Mouse (Mus musculus): ENCODE measurements around the gene Erc2. TPM values are rescaled to one million over a fixed set of nuclear protein-coding genes. Genes with fewer than 3 reads are reported as not detected.

Erc2 gene
- total and polyA plus RNA-seq, 2 experiments: 6.1 to 7.0 TPM

DNA sequence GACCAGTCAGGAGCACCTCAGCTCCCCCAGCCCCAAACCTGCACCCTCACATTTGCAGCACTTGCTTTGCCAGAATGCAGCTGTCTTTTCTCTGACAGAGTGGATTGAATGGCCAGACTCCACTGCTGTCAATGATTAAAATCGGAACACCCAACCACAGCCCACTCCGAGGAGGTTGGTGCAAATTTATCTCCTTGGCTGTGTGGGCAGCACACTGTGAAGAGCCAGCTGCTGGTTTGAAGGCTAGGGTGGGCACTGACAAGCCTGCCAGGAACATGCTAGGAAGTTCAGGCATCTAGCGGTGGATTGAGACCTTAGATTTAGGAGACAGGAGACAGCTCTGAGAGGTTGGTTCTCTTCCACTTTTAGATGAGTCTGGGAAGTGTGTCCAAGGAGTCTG, 14.8 kb upstream of the Erc2 start:
- H3K4me1 ChIP-seq (ENCODE audit: control insufficient read depth, insufficient read depth, low read length): no peaks in the 10 kb centered on the region
- no peak for DNase-seq (ENCODE audit: extremely low read depth, low read depth, low spot score)
- H3K36me3 ChIP-seq (ENCODE audit: control insufficient read depth, insufficient read depth, low read length): no peaks in the 10 kb centered on the region
- H3K27ac ChIP-seq (replicated peaks; ENCODE audit: insufficient read depth, low read depth, low read length): no peak overlapping the region
- no peaks in the 10 kb centered on the region for H3K27me3 ChIP-seq (ENCODE audit: control insufficient read depth, insufficient read depth, low read length)
- H3K9ac ChIP-seq (ENCODE audit: low read depth, low read length): no peak overlapping the region
- WGBS: 68% methylated on average over 3 of the region's 3 CpGs
- no peaks in the 10 kb centered on the region for H3K79me2 ChIP-seq (ENCODE audit: control insufficient read depth, insufficient read depth, low read length)
- no peak overlapping the region for H3K4me3 ChIP-seq (ENCODE audit: insufficient read depth, low read depth, low read length)
- TF ChIP-seq POLR2A (IDR thresholded peaks at IDR 0.05; ENCODE audit: extremely low read depth, insufficient read depth, low read length) (no peak), CTCF (IDR thresholded peaks at IDR 0.05; ENCODE audit: low read depth, low read length) (no peak)

GRCm38 (mm10) chr14:27613766-27614165, 8.5 kb upstream of the Erc2 start:
- TF ChIP-seq CTCF (IDR thresholded peaks at IDR 0.05; ENCODE audit: low read depth, low read length) (no peak), POLR2A (IDR thresholded peaks at IDR 0.05; ENCODE audit: extremely low read depth, insufficient read depth, low read length) (no peak)
- Histone ChIP-seq H3K9ac (ENCODE audit: low read depth, low read length) (no peak overlapping the region), H3K79me2 (ENCODE audit: control insufficient read depth, insufficient read depth, low read length) (no peaks in the 10 kb centered on the region), H3K27me3 (ENCODE audit: control insufficient read depth, insufficient read depth, low read length) (no peaks in the 10 kb centered on the region), H3K4me1 (ENCODE audit: control insufficient read depth, insufficient read depth, low read length) (peaks cover 2% of the 10 kb centered on the region; the same call in 1 of the 2 replicates), H3K36me3 (ENCODE audit: control insufficient read depth, insufficient read depth, low read length) (no peaks in the 10 kb centered on the region), H3K27ac (replicated peaks; ENCODE audit: insufficient read depth, low read depth, low read length) (no peak overlapping the region), H3K4me3 (ENCODE audit: insufficient read depth, low read depth, low read length) (no peak overlapping the region)
- no peak for DNase-seq (ENCODE audit: extremely low read depth, low read depth, low spot score)
- WGBS: 74% methylated on average over 5 of the region's 5 CpGs

GRCm38 (mm10) chr14:27617286-27617685, 4.9 kb upstream of the Erc2 start:
- Histone ChIP-seq H3K27me3 (ENCODE audit: control insufficient read depth, insufficient read depth, low read length) (no peaks in the 10 kb centered on the region), H3K36me3 (ENCODE audit: control insufficient read depth, insufficient read depth, low read length) (no peaks in the 10 kb centered on the region), H3K4me1 (ENCODE audit: control insufficient read depth, insufficient read depth, low read length) (peaks cover 2% of the 10 kb centered on the region; the same call in 1 of the 2 replicates), H3K9ac (ENCODE audit: low read depth, low read length) (no peak overlapping the region), H3K27ac (replicated peaks; ENCODE audit: insufficient read depth, low read depth, low read length) (no peak overlapping the region), H3K4me3 (ENCODE audit: insufficient read depth, low read depth, low read length) (no peak overlapping the region), H3K79me2 (ENCODE audit: control insufficient read depth, insufficient read depth, low read length) (no peaks in the 10 kb centered on the region)
- TF ChIP-seq CTCF (IDR thresholded peaks at IDR 0.05; ENCODE audit: low read depth, low read length): no peak
- no peak for TF ChIP-seq POLR2A (IDR thresholded peaks at IDR 0.05; ENCODE audit: extremely low read depth, insufficient read depth, low read length)
- peak; percentile 70 for DNase-seq (ENCODE audit: extremely low read depth, low read depth, low spot score)
- 10% methylated on average over 3 of the region's 3 CpGs for WGBS

- no peak overlapping the region for H3K27ac ChIP-seq (replicated peaks; ENCODE audit: insufficient read depth, low read depth, low read length)
These were observed 652 bp upstream of the Erc2 start for GRCm38 (mm10) chr14:27621576-27621975.

GRCm38 (mm10) chr14:27622923-27623219, 643 bp downstream of the Erc2 start:
- H3K4me3 ChIP-seq (ENCODE audit: insufficient read depth, low read depth, low read length): peak overlapping the region; percentile 84
- peak overlapping the region; percentile 89 for H3K9ac ChIP-seq (ENCODE audit: low read depth, low read length)
- H3K36me3 ChIP-seq (ENCODE audit: control insufficient read depth, insufficient read depth, low read length): no peaks in the 10 kb centered on the region; the same call in 1 of the 2 replicates
- H3K4me1 ChIP-seq (ENCODE audit: control insufficient read depth, insufficient read depth, low read length): peaks cover 4% of the 10 kb centered on the region
- no peak for DNase-seq (ENCODE audit: extremely low read depth, low read depth, low spot score)
- TF ChIP-seq CTCF (IDR thresholded peaks at IDR 0.05; ENCODE audit: low read depth, low read length) (no peak), POLR2A (IDR thresholded peaks at IDR 0.05; ENCODE audit: extremely low read depth, insufficient read depth, low read length) (no peak)
- H3K27ac ChIP-seq (replicated peaks; ENCODE audit: insufficient read depth, low read depth, low read length): no peak overlapping the region
- no peaks in the 10 kb centered on the region for H3K27me3 ChIP-seq (ENCODE audit: control insufficient read depth, insufficient read depth, low read length)
- WGBS: 2% methylated on average over 6 of the region's 6 CpGs
- peaks cover 5% of the 10 kb centered on the region; the same call in 1 of the 2 replicates for H3K79me2 ChIP-seq (ENCODE audit: control insufficient read depth, insufficient read depth, low read length)

More at GRCm38 (mm10) chr14:27621576-27621975, 652 bp upstream of the Erc2 start:
- TF ChIP-seq CTCF (IDR thresholded peaks at IDR 0.05; ENCODE audit: low read depth, low read length) (no peak), POLR2A (IDR thresholded peaks at IDR 0.05; ENCODE audit: extremely low read depth, insufficient read depth, low read length) (no peak)
- H3K9ac ChIP-seq (ENCODE audit: low read depth, low read length): no peak overlapping the region
- no peak for DNase-seq (ENCODE audit: extremely low read depth, low read depth, low spot score)
- 65% methylated on average over 8 of the region's 8 CpGs for WGBS
- H3K27me3 ChIP-seq (ENCODE audit: control insufficient read depth, insufficient read depth, low read length): no peaks in the 10 kb centered on the region
- H3K4me3 ChIP-seq (ENCODE audit: insufficient read depth, low read depth, low read length): no peak overlapping the region
- H3K4me1 ChIP-seq (ENCODE audit: control insufficient read depth, insufficient read depth, low read length): peaks cover 6% of the 10 kb centered on the region
- H3K36me3 ChIP-seq (ENCODE audit: control insufficient read depth, insufficient read depth, low read length): no peaks in the 10 kb centered on the region
- H3K79me2 ChIP-seq (ENCODE audit: control insufficient read depth, insufficient read depth, low read length): peaks cover 5% of the 10 kb centered on the region; the same call in 1 of the 2 replicates

GRCm38 (mm10) chr14:27623368-27623767, 1.1 kb downstream of the Erc2 start:
- WGBS: 7% methylated on average over 10 of the region's 10 CpGs
- Histone ChIP-seq H3K36me3 (ENCODE audit: control insufficient read depth, insufficient read depth, low read length) (no peaks in the 10 kb centered on the region; the same call in 1 of the 2 replicates), H3K79me2 (ENCODE audit: control insufficient read depth, insufficient read depth, low read length) (peaks cover 5% of the 10 kb centered on the region; the same call in 1 of the 2 replicates), H3K4me3 (ENCODE audit: insufficient read depth, low read depth, low read length) (peak overlapping the region; percentile 51), H3K4me1 (ENCODE audit: control insufficient read depth, insufficient read depth, low read length) (peaks cover 4% of the 10 kb centered on the region), H3K9ac (ENCODE audit: low read depth, low read length) (peak overlapping the region; percentile 12; the same call in 1 of the 2 replicates), H3K27ac (replicated peaks; ENCODE audit: insufficient read depth, low read depth, low read length) (no peak overlapping the region), H3K27me3 (ENCODE audit: control insufficient read depth, insufficient read depth, low read length) (no peaks in the 10 kb centered on the region)
- peak; percentile 88 for DNase-seq (ENCODE audit: extremely low read depth, low read depth, low spot score)
- no peak for TF ChIP-seq POLR2A (IDR thresholded peaks at IDR 0.05; ENCODE audit: extremely low read depth, insufficient read depth, low read length)
- no peak for TF ChIP-seq CTCF (IDR thresholded peaks at IDR 0.05; ENCODE audit: low read depth, low read length)
